Mouse (Mus musculus): ENCODE measurements around the gene Rbbp9.

GRCm38 (mm10) chr2:144544630-144545029 lies 6.0 kb downstream of the Rbbp9 start:
- TF ChIP-seq GATA1 (IDR thresholded peaks at IDR 0.05; ENCODE audit: borderline replicate concordance, low read length) (no peak), FLI1 (IDR thresholded peaks at IDR 0.05; ENCODE audit: low read length) (no peak)

Measured in megakaryocyte, embryonic 14.5 days (primary cell).